Mouse (Mus musculus): ENCODE results near the gene Tfap4. TPM values are rescaled to one million over a fixed set of nuclear protein-coding genes. Genes with fewer than 3 reads are reported as not detected.

The Tfap4 gene
- polyA plus RNA-seq, 1 experiment from 2014 or later = 6.4 TPM

DNA sequence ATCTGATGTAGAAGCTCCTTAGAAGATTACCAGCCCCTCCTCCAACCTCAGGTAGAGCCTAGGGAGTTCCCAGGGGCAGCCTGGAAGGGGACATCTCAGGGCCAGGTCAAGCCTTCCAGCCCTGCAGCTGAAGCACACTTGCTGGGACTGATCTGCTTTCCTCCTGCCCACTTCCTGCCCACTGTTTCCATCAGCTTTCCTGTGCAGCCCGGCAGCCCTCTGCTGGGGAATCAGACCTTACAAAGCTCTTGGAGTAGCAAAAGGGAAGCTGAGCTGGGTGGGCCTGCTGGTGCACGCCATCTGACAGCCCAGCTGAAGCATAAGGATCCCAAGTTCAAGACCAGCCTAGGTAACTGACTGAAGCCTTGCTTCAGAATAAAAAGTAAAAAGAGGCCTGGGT, 17.2 kb upstream of the Tfap4 start:
- no peak overlapping the region for H3K4me2 ChIP-seq (replicated peaks; ENCODE audit: low read depth, low read length)
- no peaks in the 10 kb centered on the region for H3K27me3 ChIP-seq (replicated peaks; ENCODE audit: insufficient read depth, low read length)
- H3K4me1 ChIP-seq (ENCODE audit: insufficient read depth, low read depth, low read length) = no peaks in the 10 kb centered on the region
- no peak overlapping the region for H3K4me3 ChIP-seq (ENCODE audit: low read depth, low read length)
- H3K9me3 ChIP-seq (ENCODE audit: low read length) = no peaks in the 10 kb centered on the region
- H3K27ac ChIP-seq (ENCODE audit: low read length) = no peak overlapping the region
- peak; percentile 26; the same call in 1 of the 2 replicates for TF ChIP-seq CTCF (IDR thresholded peaks at IDR 0.05)
- TF ChIP-seq EP300 (IDR thresholded peaks at IDR 0.05) = no peak
- ATAC-seq (no peak), DNase-seq (ENCODE audit: low spot score) (no peak)
- WGBS = 24% methylated on average over 2 of the region's 2 CpGs
- no peaks in the 10 kb centered on the region for H3K36me3 ChIP-seq (ENCODE audit: insufficient read depth, low read length)
- no peak overlapping the region for H3K9ac ChIP-seq (replicated peaks; ENCODE audit: low read depth)

DNA sequence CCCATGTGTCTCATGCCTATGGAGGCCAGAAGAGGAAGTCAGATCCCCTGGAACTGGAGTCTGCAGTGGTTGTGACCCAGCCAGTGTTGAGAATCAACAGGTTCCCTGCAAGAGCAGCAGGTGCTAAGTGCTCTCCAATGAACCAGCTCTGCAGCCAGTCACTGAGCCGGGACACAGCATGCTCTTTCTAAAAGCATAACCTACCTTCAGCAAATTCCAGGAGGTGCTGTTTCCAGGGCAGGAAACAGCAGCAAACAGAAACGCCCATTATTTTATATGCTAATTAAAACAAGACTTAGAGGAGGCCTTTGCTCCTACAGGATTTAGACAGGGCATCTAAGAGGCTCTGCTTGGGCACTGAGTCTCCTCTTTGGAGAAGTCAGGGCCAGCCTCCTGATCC, 16.4 kb upstream of the Tfap4 start:
- H3K4me3 ChIP-seq (ENCODE audit: low read depth, low read length) = no peak overlapping the region
- no peak overlapping the region for H3K4me2 ChIP-seq (replicated peaks; ENCODE audit: low read depth, low read length)
- no peaks in the 10 kb centered on the region for H3K36me3 ChIP-seq (ENCODE audit: insufficient read depth, low read length)
- DNase-seq (ENCODE audit: low spot score) = no peak
- H3K9ac ChIP-seq (replicated peaks; ENCODE audit: low read depth) = no peak overlapping the region
- WGBS = 35% methylated on average over 2 of the region's 2 CpGs
- no peak for ATAC-seq
- no peak overlapping the region for H3K27ac ChIP-seq (ENCODE audit: low read length)
- H3K27me3 ChIP-seq (replicated peaks; ENCODE audit: insufficient read depth, low read length) = no peaks in the 10 kb centered on the region
- TF ChIP-seq EP300 (IDR thresholded peaks at IDR 0.05) (no peak), CTCF (IDR thresholded peaks at IDR 0.05) (no peak)
- no peaks in the 10 kb centered on the region for H3K4me1 ChIP-seq (ENCODE audit: insufficient read depth, low read depth, low read length)
- H3K9me3 ChIP-seq (ENCODE audit: low read length) = no peaks in the 10 kb centered on the region

DNA sequence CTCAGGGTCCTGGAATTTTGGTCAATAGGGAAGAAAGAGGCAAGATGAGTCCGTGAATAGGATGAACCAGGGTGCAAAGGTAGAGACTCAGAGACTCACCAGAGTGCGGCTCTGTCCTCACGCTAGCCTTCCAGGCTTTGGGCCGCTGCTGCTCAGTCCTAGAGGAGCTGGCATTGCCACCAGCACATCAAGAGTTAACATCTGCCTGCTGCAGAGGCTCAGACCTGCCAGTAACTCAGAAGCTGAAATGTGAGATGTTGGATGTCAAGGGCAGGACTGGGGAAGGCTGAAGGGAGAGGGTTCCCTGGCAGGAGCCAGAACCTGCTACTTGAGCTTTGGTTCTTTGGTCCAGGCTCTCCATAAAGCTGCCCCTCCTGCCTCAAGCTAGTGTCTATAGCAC, 11.1 kb upstream of the Tfap4 start:
- Histone ChIP-seq H3K4me2 (replicated peaks; ENCODE audit: low read depth, low read length) (no peak overlapping the region), H3K4me3 (ENCODE audit: low read depth, low read length) (no peak overlapping the region), H3K27me3 (replicated peaks; ENCODE audit: insufficient read depth, low read length) (no peaks in the 10 kb centered on the region), H3K36me3 (ENCODE audit: insufficient read depth, low read length) (no peaks in the 10 kb centered on the region), H3K27ac (ENCODE audit: low read length) (no peak overlapping the region), H3K9me3 (ENCODE audit: low read length) (no peaks in the 10 kb centered on the region), H3K9ac (replicated peaks; ENCODE audit: low read depth) (no peak overlapping the region), H3K4me1 (ENCODE audit: insufficient read depth, low read depth, low read length) (no peaks in the 10 kb centered on the region)
- TF ChIP-seq EP300 (IDR thresholded peaks at IDR 0.05) (no peak), CTCF (IDR thresholded peaks at IDR 0.05) (no peak)
- ATAC-seq (0 out of 2 replicates have a peak, but pooled peaks have one; percentile 30), DNase-seq (ENCODE audit: low spot score) (no peak)
- 47% methylated on average over 4 of the region's 4 CpGs for WGBS

DNA sequence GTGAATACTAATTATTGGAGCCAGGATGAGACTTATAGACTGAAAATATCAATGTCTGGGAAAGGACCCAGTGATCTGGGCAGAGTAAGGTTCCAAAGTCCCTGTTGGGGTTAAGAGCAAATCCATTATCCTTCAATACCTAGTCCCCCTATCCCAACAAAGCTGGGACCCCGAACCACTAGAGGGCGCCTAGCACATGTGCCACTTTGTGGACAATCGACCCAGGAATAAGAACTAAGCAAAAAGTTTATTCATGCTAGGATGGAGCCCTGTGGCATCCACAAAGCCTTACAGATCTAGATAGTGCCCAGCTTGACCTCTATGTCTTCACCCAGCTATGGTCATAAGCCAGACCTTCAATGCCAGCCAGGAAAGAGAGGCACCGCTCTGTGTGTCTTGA, 8.3 kb upstream of the Tfap4 start:
- Histone ChIP-seq H3K4me3 (ENCODE audit: low read depth, low read length) (no peak overlapping the region), H3K36me3 (ENCODE audit: insufficient read depth, low read length) (no peaks in the 10 kb centered on the region), H3K9ac (replicated peaks; ENCODE audit: low read depth) (no peak overlapping the region), H3K27ac (ENCODE audit: low read length) (no peak overlapping the region), H3K4me2 (replicated peaks; ENCODE audit: low read depth, low read length) (no peak overlapping the region), H3K27me3 (replicated peaks; ENCODE audit: insufficient read depth, low read length) (no peaks in the 10 kb centered on the region), H3K9me3 (ENCODE audit: low read length) (no peaks in the 10 kb centered on the region), H3K4me1 (ENCODE audit: insufficient read depth, low read depth, low read length) (no peaks in the 10 kb centered on the region)
- ATAC-seq (peak; percentile 65), DNase-seq (ENCODE audit: low spot score) (peak; percentile 87)
- TF ChIP-seq CTCF (IDR thresholded peaks at IDR 0.05) = peak; percentile 94
- TF ChIP-seq EP300 (IDR thresholded peaks at IDR 0.05) = no peak
- WGBS = 19% methylated on average over 4 of the region's 4 CpGs

DNA sequence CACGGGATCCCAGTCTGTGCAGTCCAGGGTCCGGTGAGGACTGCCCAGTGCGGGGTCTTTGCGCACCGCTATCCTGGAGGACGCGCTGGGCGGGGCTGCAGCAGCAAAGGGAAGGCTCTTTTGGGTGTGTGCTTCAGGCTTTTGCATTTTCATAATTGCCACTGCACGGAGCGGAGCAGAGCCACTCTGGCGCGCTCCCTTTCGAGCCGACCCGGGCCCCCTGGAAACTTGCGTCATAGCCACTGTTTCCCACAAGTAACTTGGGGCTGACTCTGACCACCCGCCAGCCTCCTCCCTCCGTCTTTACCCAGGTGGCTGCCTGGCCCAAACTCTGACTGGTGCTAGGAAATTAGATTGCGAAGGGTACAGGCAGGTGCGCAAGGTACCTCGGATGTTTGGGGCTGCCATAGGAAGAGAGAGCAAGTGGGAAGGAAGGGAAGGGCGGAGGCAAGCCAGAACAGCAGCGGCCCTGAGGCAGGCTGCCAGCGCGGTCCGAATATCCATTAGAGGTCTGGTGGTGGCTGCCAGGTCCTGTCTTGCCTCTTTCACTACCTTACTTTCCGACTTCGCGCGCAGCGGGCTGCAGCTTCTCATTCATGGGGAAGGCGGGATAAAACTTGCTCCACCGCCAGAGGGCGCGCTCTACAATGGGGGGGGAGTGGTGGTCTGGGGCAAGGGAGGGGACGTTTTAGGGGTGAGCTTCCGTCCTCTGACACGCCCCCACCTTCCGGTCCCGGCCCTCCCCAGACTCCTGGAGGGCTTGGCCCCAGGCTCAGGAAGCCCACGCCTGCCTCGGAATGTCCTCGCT, 695 bp upstream of the Tfap4 start:
- peak overlapping the region; percentile 99 for H3K4me2 ChIP-seq (replicated peaks; ENCODE audit: low read depth, low read length)
- peak overlapping the region; percentile 39 for H3K9ac ChIP-seq (replicated peaks; ENCODE audit: low read depth)
- no peaks in the 10 kb centered on the region for H3K9me3 ChIP-seq (ENCODE audit: low read length)
- peaks cover 8% of the 10 kb centered on the region; the same call in 1 of the 2 replicates for H3K4me1 ChIP-seq (ENCODE audit: insufficient read depth, low read depth, low read length)
- TF ChIP-seq EP300 (IDR thresholded peaks at IDR 0.05) = no peak
- peak; percentile 86 for TF ChIP-seq CTCF (IDR thresholded peaks at IDR 0.05)
- peak overlapping the region; percentile 71 for H3K4me3 ChIP-seq (ENCODE audit: low read depth, low read length)
- H3K27me3 ChIP-seq (replicated peaks; ENCODE audit: insufficient read depth, low read length) = no peaks in the 10 kb centered on the region
- no peaks in the 10 kb centered on the region for H3K36me3 ChIP-seq (ENCODE audit: insufficient read depth, low read length)
- H3K27ac ChIP-seq (ENCODE audit: low read length) = peak overlapping the region; percentile 93
- DNase-seq (ENCODE audit: low spot score) (peak; percentile 87), ATAC-seq (peak; percentile 52)
- WGBS = under 1% methylated on average over 33 of the region's 43 CpGs

DNA sequence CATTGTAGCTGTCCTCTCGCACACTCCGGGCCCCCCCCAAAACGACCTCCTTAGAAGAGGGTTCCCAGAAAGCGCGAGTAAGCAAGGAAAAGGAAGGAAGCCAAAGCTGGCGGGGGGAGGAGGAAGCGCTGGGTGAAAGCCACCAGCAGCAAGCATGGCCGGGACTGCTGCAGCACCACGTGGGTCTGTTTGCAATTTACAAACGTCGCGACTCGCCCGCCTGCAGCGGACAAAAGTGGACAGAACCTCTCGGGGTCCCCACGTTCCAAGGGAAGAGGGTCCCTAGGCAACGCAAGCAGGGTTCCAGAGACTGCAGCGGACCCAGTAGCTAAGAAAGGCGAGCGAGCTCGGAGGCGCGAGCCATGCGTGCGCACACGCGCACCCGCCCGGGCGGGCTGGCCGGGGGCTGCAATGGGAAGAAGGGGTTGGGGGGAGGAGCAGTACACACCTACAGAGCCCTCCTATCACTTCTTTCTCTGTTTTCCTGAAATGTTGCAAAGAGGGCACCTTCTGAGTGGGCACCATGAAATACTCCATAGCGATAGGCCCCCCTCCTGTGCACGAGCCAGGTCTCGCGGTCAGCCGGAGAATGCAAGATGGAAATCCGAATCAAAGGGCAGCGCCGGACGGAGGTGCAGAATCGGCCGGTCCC, 548 bp downstream of the Tfap4 start:
- H3K27ac ChIP-seq (ENCODE audit: low read length) = peak overlapping the region; percentile 93
- peaks cover 8% of the 10 kb centered on the region; the same call in 1 of the 2 replicates for H3K4me1 ChIP-seq (ENCODE audit: insufficient read depth, low read depth, low read length)
- ATAC-seq = peak; percentile 34
- no peaks in the 10 kb centered on the region for H3K9me3 ChIP-seq (ENCODE audit: low read length)
- 1% methylated on average over 43 of the region's 43 CpGs for WGBS
- peak overlapping the region; percentile 71 for H3K4me3 ChIP-seq (ENCODE audit: low read depth, low read length)
- H3K36me3 ChIP-seq (ENCODE audit: insufficient read depth, low read length) = no peaks in the 10 kb centered on the region
- peak overlapping the region; percentile 39 for H3K9ac ChIP-seq (replicated peaks; ENCODE audit: low read depth)
- H3K4me2 ChIP-seq (replicated peaks; ENCODE audit: low read depth, low read length) = peak overlapping the region; percentile 99
- H3K27me3 ChIP-seq (replicated peaks; ENCODE audit: insufficient read depth, low read length) = no peaks in the 10 kb centered on the region
- DNase-seq (ENCODE audit: low spot score) = peak; percentile 56
- no peak; the same call in 1 of the 2 replicates for TF ChIP-seq EP300 (IDR thresholded peaks at IDR 0.05)
- TF ChIP-seq CTCF (IDR thresholded peaks at IDR 0.05) = no peak
